Mouse (Mus musculus) inflammation-experienced regulatory T-cells, adult 16 weeks (primary cell): ENCODE measurements around the gene Gna11. TPM values are rescaled to one million over a fixed set of nuclear protein-coding genes. Genes with fewer than 3 reads are reported as not detected.

Experiments
- polyA plus RNA-seq: library from polyadenylated mRNA; unstranded; fragments of 100-300 nt; shearing (Covaris generic); gene quantifications from one replicate; pipeline ENCODE4 v1.2.1, GENCODE M21; 2017

Gna11 gene
- polyA plus RNA-seq: 6.9 TPM

DNA sequence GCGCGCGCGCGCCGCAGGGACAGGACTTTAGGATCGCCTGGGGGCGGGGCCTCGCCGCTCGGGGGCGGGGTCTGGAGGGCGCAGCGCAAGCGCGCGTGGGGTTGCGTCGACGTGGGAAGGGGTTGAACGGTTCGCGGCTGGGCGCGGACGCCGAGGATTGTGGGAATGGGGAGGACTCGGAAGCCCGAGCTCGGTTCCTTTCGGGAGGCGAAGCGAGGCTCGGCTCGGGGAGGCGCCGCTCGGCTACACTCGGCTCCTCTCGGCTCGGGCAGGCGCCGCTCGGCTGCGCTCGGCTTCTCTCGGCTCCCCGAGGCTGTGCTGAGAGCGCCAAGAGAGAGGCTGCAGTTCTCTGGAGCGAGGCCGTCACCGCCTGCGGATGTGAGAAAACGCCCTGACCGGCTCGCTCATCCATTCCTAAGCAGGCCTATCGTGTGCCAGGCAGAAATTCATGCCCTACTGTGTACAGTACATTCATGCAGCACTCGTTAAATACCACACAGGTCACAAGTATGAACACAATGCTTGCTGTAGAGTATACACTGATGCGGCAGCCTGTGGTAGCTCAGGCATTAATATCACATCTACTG lies at the start of gene Gna11:
Gna11 (minus strand) TSS at position 30 of the 587 bp plus-strand sequence.

GRCm38 (mm10) chr10:81574081-81575056 lies 29.4 kb upstream of the Gna11 start, which contains the start of gene Tle2:
Gene Tle2, plus strand, starts transcription at chr10:81574561.

DNA sequence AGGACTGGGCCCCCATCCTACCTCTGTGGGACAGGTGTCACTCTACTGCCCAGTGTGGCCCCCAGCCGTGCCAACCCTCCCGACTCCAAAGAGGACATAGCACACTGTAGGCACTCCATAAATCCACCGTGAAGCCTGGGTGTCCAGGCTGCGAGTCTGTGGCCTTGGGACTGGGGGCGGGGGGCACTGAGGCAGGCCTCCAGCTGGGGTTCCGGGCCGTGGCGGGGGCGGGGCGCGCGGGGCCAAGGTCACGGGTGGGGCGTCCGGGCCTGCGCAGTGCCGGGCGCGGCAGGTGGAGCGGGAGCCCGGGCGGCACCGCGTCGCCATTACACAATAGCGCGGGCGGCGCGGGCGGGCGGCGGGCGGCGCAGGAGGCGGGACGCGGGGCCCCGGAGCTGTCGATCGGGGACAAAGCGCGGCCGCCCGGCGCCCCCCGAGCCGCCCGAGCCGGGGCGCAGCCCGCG lies 14.2 kb upstream of the Gna11 start, which contains the start of gene Aes:
Aes (plus strand) TSS at position 326 of the 464 bp plus-strand sequence.

GRCm38 (mm10) chr10:81524051-81524605 lies 20.9 kb downstream of the Gna11 start, which contains the start of gene Gna15:
Gene Gna15, minus strand, starts transcription at chr10:81524225.

GRCm38 (mm10) chr10:81500032-81500431 lies 45.0 kb downstream of the Gna11 start, which contains the start of gene S1pr4:
Gene S1pr4, minus strand, starts transcription at chr10:81500132.

DNA sequence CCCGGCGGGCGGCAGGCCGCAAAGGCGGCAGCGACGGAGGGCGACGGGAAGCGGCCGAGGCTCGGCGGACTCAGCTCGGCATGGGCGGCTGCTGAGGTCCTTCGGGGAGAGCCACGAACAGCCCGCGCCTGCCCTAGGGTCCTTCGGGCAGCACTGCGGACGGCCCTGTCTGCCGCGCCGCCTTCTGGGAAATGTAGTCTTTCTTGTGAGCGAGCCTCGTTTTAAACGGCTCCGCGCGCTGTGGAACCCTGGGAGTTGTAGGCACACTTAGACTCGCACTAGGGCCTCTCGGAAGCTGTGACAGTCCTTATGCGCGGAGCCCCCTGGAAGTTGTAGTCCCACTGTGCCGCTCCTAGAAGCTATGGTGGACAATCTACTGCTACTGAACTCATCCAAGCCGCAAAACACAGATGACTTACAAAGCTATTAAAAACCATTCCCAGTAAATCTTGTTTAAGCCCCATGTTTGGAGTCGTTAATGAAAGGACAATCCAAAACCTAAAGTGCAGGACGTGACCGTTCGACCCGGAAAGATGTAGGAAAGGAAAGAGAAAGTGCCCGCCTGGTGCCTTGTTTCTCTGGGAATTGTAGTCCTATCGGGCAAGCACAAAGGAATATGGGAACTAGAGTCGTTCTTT lies 48.6 kb downstream of the Gna11 start, which contains the start of gene Ncln:
Ncln (minus strand) TSS at position 129 of the 638 bp plus-strand sequence.

DNA sequence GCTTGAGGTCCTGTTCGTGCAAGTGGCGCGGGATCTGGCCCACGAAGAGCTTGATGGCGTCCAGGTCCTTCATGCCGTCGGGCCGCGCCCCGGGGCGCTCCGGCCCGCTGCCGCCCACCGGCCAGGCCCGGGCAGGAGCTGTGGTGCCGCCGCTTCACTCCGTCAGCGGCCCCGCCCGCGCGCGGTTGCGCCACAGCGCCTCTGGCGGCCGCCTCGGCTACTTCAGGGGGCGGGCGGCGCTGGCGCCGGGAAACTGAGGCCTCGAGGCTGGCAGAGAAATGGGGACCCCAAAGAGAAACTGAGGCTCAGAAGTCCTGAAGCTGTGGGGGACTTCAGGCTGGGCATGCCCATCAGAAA lies 62.5 kb downstream of the Gna11 start, which contains the start of gene Celf5:
Celf5 (minus strand) TSS at position 177 of the 357 bp plus-strand sequence.

Other genes starting within 250 kb of the Gna11 start
- 39.4 TPM for gene Cactin, start 224.1 kb downstream of the Gna11 start, polyA plus RNA-seq
- 67.8 TPM for gene Tbxa2r, start 216.5 kb downstream of the Gna11 start, polyA plus RNA-seq
- 0.16 TPM for gene Gipc3, start 201.9 kb downstream of the Gna11 start, polyA plus RNA-seq
- gene Hmg20b, start 194.7 kb downstream of the Gna11 start, polyA plus RNA-seq: 36.0 TPM
- 1.9 TPM for gene Mfsd12, start 187.7 kb downstream of the Gna11 start, polyA plus RNA-seq
- 1.8 TPM for gene 4930404N11Rik, start 179.4 kb downstream of the Gna11 start, polyA plus RNA-seq
- 27.4 TPM for gene Fzr1, start 166.7 kb downstream of the Gna11 start, polyA plus RNA-seq
- gene Dohh, start 160.8 kb downstream of the Gna11 start, polyA plus RNA-seq: 52.8 TPM
- 6.0 TPM for gene Gm48551, start 160.7 kb downstream of the Gna11 start, polyA plus RNA-seq
- gene Gm48552, start 156.2 kb downstream of the Gna11 start, polyA plus RNA-seq: 1.4 TPM
- 7.1 TPM for gene Smim24, start 152.1 kb downstream of the Gna11 start, polyA plus RNA-seq
- 25.4 TPM for gene Nfic, start 89.6 kb downstream of the Gna11 start, polyA plus RNA-seq
- 0.60 TPM for gene Celf5, start 62.5 kb downstream of the Gna11 start, polyA plus RNA-seq
- 144 TPM for gene Ncln, start 48.8 kb downstream of the Gna11 start, polyA plus RNA-seq
- 78.3 TPM for gene S1pr4, start 45.1 kb downstream of the Gna11 start, polyA plus RNA-seq
- gene Gna15, start 21.0 kb downstream of the Gna11 start, polyA plus RNA-seq: 32.8 TPM
- gene Aes, start 14.3 kb upstream of the Gna11 start, polyA plus RNA-seq: 181 TPM
- gene Tle2, start 29.4 kb upstream of the Gna11 start, polyA plus RNA-seq: 3.9 TPM
- 0.45 TPM for gene Tle6, start 55.9 kb upstream of the Gna11 start, polyA plus RNA-seq
- 2.6 TPM for gene BC025920, start 61.1 kb upstream of the Gna11 start, polyA plus RNA-seq
- 19.8 TPM for gene Sirt6, start 82.6 kb upstream of the Gna11 start, polyA plus RNA-seq
- 0.63 TPM for gene Ankrd24, start 83.3 kb upstream of the Gna11 start, polyA plus RNA-seq
- gene Gm10778, start 103.9 kb upstream of the Gna11 start, polyA plus RNA-seq: 12.4 TPM
- 25.0 TPM for gene Zfp433, start 159.6 kb upstream of the Gna11 start, polyA plus RNA-seq
- gene Gm3055, start 226.0 kb upstream of the Gna11 start, polyA plus RNA-seq: 12.4 TPM